Mouse (Mus musculus): Measurements from ENCODE around the gene Spcs2.

DNA sequence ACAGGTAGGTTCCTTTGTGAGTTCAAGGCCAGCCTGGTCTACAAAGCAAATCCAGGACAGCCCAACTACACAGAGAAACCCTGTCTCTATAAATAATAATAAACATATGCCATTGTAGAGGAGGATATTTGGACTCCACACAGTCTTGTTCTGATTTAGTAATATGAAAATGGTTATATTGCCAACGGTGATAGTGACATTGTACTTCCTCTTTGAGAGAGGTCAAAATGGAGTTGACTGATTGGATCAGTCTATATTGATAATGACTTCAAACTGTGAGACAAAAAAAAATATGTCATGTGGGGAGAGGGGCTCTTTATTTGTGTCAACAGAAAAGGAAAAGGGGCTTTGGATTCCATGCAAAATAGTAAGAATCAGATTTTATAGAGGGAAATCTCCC, 57.9 kb downstream of the Spcs2 start:
- no peak for TF ChIP-seq CTCF (IDR thresholded peaks at IDR 0.05; ENCODE audit: insufficient read depth, low read depth, low read length)
- no peak for TF ChIP-seq POLR2A (IDR thresholded peaks at IDR 0.05; ENCODE audit: insufficient read depth, low read depth, low read length)
